Mouse (Mus musculus) brown adipose tissue, adult 24 weeks (tissue): ENCODE measurements around the gene Mpzl1. TPM values are rescaled to one million over a fixed set of nuclear protein-coding genes. Genes with fewer than 3 reads are reported as not detected.

Experiments
- H3K27ac ChIP-seq: fragments of 200-500 bp; replicated peaks from 2 replicates; pipeline ENCODE4 v1.5.1; 2012; ENCODE audit warnings: low read depth, mild to moderate bottlenecking, low read length
- H3K4me1 ChIP-seq: fragments of 200-500 bp; 2 replicates; pipeline ENCODE4 v1.6.1; 2012; ENCODE audit warnings: low read length, mixed read lengths; ENCODE audit not compliant: control insufficient read depth, insufficient read depth, insufficient read length
- H3K4me3 ChIP-seq: fragments of 200-500 bp; 2 replicates; pipeline ENCODE4 v1.5.1; 2012; ENCODE audit warnings: low read depth, mild to moderate bottlenecking, low read length, moderate library complexity; ENCODE audit not compliant: insufficient read depth
- polyA plus RNA-seq: library from polyadenylated mRNA; stranded (reverse); fragments of >200 nt; gene quantifications from 2 replicates; pipeline ENCODE4 v1.2.4, GENCODE M21; 2012; ENCODE audit not compliant: missing spikeins, insufficient read depth, insufficient read length

The Mpzl1 gene
- polyA plus RNA-seq, 1 experiment = 3.4 TPM

GRCm38 (mm10) chr1:165613926-165614325 is 20.4 kb downstream of the Mpzl1 start:
- Histone ChIP-seq H3K4me1 (peaks cover 22% of the 10 kb centered on the region), H3K4me3 (no peak overlapping the region), H3K27ac (no peak overlapping the region)

GRCm38 (mm10) chr1:165612714-165613113 is 21.6 kb downstream of the Mpzl1 start:
- H3K4me1 ChIP-seq = peaks cover 20% of the 10 kb centered on the region; the same call in 1 of the 2 replicates
- no peak overlapping the region; the same call in 1 of the 2 replicates for H3K27ac ChIP-seq
- H3K4me3 ChIP-seq = no peak overlapping the region

GRCm38 (mm10) chr1:165610321-165610999 is 23.9 kb downstream of the Mpzl1 start:
- Histone ChIP-seq H3K4me1 (peaks cover 10% of the 10 kb centered on the region; the same call in 1 of the 2 replicates), H3K4me3 (no peak overlapping the region), H3K27ac (peak overlapping the region; percentile 7; the same call in 1 of the 2 replicates)

GRCm38 (mm10) chr1:165609495-165610320 is 24.6 kb downstream of the Mpzl1 start:
- H3K4me1 ChIP-seq = peaks cover 10% of the 10 kb centered on the region; the same call in 1 of the 2 replicates
- no peak overlapping the region for H3K4me3 ChIP-seq

GRCm38 (mm10) chr1:165608904-165609303 is 25.4 kb downstream of the Mpzl1 start:
- no peak overlapping the region for H3K4me3 ChIP-seq
- no peak overlapping the region for H3K27ac ChIP-seq
- peaks cover 10% of the 10 kb centered on the region; the same call in 1 of the 2 replicates for H3K4me1 ChIP-seq

More at GRCm38 (mm10) chr1:165609495-165610320, 24.6 kb downstream of the Mpzl1 start:
- no peak overlapping the region for H3K27ac ChIP-seq

- Histone ChIP-seq H3K27ac (no peak overlapping the region), H3K4me3 (no peak overlapping the region), H3K4me1 (0 out of 2 replicates have a peak, but pooled peaks cover 2% of the 10 kb centered on the region)
These were observed 28.6 kb downstream of the Mpzl1 start for GRCm38 (mm10) chr1:165605774-165606173.

GRCm38 (mm10) chr1:165605108-165605507 is 29.2 kb downstream of the Mpzl1 start:
- 0 out of 2 replicates have a peak, but pooled peaks cover 2% of the 10 kb centered on the region for H3K4me1 ChIP-seq
- H3K4me3 ChIP-seq = no peak overlapping the region
- no peak overlapping the region for H3K27ac ChIP-seq

GRCm38 (mm10) chr1:165604203-165604602 is 30.1 kb downstream of the Mpzl1 start:
- Histone ChIP-seq H3K27ac (no peak overlapping the region), H3K4me1 (no peaks in the 10 kb centered on the region), H3K4me3 (no peak overlapping the region)

GRCm38 (mm10) chr1:165603218-165603617 is 31.1 kb downstream of the Mpzl1 start:
- no peak overlapping the region for H3K4me3 ChIP-seq
- no peak overlapping the region for H3K27ac ChIP-seq
- H3K4me1 ChIP-seq = no peaks in the 10 kb centered on the region

- H3K4me1 ChIP-seq = no peaks in the 10 kb centered on the region
- no peak overlapping the region for H3K27ac ChIP-seq
- no peak overlapping the region for H3K4me3 ChIP-seq
These were observed 32.5 kb downstream of the Mpzl1 start for GRCm38 (mm10) chr1:165601775-165602280.

- Histone ChIP-seq H3K4me3 (no peak overlapping the region), H3K4me1 (peaks cover 3% of the 10 kb centered on the region; the same call in 1 of the 2 replicates), H3K27ac (no peak overlapping the region)
These were observed 39.5 kb downstream of the Mpzl1 start for GRCm38 (mm10) chr1:165594699-165595421.

GRCm38 (mm10) chr1:165592295-165593082 is 41.8 kb downstream of the Mpzl1 start:
- no peak overlapping the region for H3K27ac ChIP-seq
- H3K4me1 ChIP-seq = peaks cover 10% of the 10 kb centered on the region
- no peak overlapping the region for H3K4me3 ChIP-seq

- no peak overlapping the region for H3K4me3 ChIP-seq
- H3K4me1 ChIP-seq = peaks cover 11% of the 10 kb centered on the region
- H3K27ac ChIP-seq = peak overlapping the region; percentile 23
These were observed 43.6 kb downstream of the Mpzl1 start for GRCm38 (mm10) chr1:165590760-165591159.
